Mouse (Mus musculus) granulocyte monocyte progenitor cell, adult 5-6 weeks (primary cell): ENCODE results near the gene Cabp2. TPM values are rescaled to one million over a fixed set of nuclear protein-coding genes. Genes with fewer than 3 reads are reported as not detected.

ENCODE experiments used
- ATAC-seq: replicated peaks from 2 replicates; pipeline ENCODE4 v1.8.0; 2016; ENCODE audit warnings: mild to moderate bottlenecking, moderate TSS enrichment, inconsistent platforms; ENCODE audit not compliant: poor library complexity, severe bottlenecking
- total RNA-seq, 2 experiments: library from RNA; stranded (forward) in 1 of 2; stranded (reverse) in 1 of 2; fragments of 200-712, 200-1000 nt in 1 of 2; fragments of >200 nt in 1 of 2; fragmentation: Nextera tagmentation in 1 of 2; gene quantifications; 2 replicates each; pipeline ENCODE4 v1.2.3; 2014 to 2017

Gene Cabp2
- total RNA-seq, 2 experiments from 2014 or later: not detected

GRCm38 (mm10) chr19:4072706-4073424 is 8.5 kb upstream of the Cabp2 start:
- no peak for ATAC-seq

- no peak for ATAC-seq
These were observed 5.8 kb upstream of the Cabp2 start for GRCm38 (mm10) chr19:4075531-4075930.

- no peak for ATAC-seq
These were observed 1.8 kb upstream of the Cabp2 start for GRCm38 (mm10) chr19:4079594-4079993.

- ATAC-seq: 0 out of 2 replicates have a peak, but pooled peaks have one; percentile 33
These were observed 818 bp upstream of the Cabp2 start for GRCm38 (mm10) chr19:4080511-4081009.

- ATAC-seq: no peak
These were observed 1.0 kb downstream of the Cabp2 start for GRCm38 (mm10) chr19:4082219-4082965.

GRCm38 (mm10) chr19:4083316-4083715 is 1.9 kb downstream of the Cabp2 start:
- no peak for ATAC-seq

- no peak for ATAC-seq
These were observed 2.4 kb downstream of the Cabp2 start for GRCm38 (mm10) chr19:4083826-4084225.

GRCm38 (mm10) chr19:4084984-4085383 is 3.6 kb downstream of the Cabp2 start:
- no peak for ATAC-seq

GRCm38 (mm10) chr19:4086156-4086555 is 4.8 kb downstream of the Cabp2 start:
- no peak for ATAC-seq

GRCm38 (mm10) chr19:4087090-4087489 is 5.7 kb downstream of the Cabp2 start:
- ATAC-seq: no peak

- no peak for ATAC-seq
These were observed 6.8 kb downstream of the Cabp2 start for GRCm38 (mm10) chr19:4088146-4088545.

- ATAC-seq: no peak
These were observed 7.8 kb downstream of the Cabp2 start for GRCm38 (mm10) chr19:4089128-4089527.

GRCm38 (mm10) chr19:4090446-4090845 is 9.1 kb downstream of the Cabp2 start:
- peak; percentile 38; the same call in 1 of the 2 replicates for ATAC-seq

- ATAC-seq: no peak
These were observed 10.0 kb downstream of the Cabp2 start for GRCm38 (mm10) chr19:4091383-4091782.

GRCm38 (mm10) chr19:4092750-4093149 is 11.4 kb downstream of the Cabp2 start:
- no peak for ATAC-seq

- ATAC-seq: no peak
These were observed 12.4 kb downstream of the Cabp2 start for GRCm38 (mm10) chr19:4093772-4094171.

GRCm38 (mm10) chr19:4094348-4094747 is 13.0 kb downstream of the Cabp2 start:
- no peak for ATAC-seq

GRCm38 (mm10) chr19:4094774-4095303 is 13.5 kb downstream of the Cabp2 start:
- ATAC-seq: no peak

- no peak for ATAC-seq
These were observed 14.4 kb downstream of the Cabp2 start for GRCm38 (mm10) chr19:4095802-4096201.

GRCm38 (mm10) chr19:4096642-4097440 is 15.5 kb downstream of the Cabp2 start, which contains the start of gene Cdk2ap2:
Gene Cdk2ap2, plus strand, starts transcription at chr19:4097182.
- peak; percentile 70 for ATAC-seq
